Mouse (Mus musculus) brain, embryonic 14.5 days (tissue): ENCODE data around the gene Ctnnbip1.

Experiments
- CTCF ChIP-seq: fragments of 200-500 bp; IDR thresholded peaks from 2 replicates; pipeline ENCODE4 v1.5.1; 2012; ENCODE audit warnings: inconsistent platforms, mild to moderate bottlenecking, moderate library complexity, borderline replicate concordance; ENCODE audit not compliant: insufficient read depth, insufficient read length; ENCODE audit errors: extremely low read depth
- POLR2A ChIP-seq: fragments of 200-500 bp; IDR thresholded peaks from 2 replicates; pipeline ENCODE4 v1.6.1; 2012; ENCODE audit warnings: mild to moderate bottlenecking, inconsistent platforms, borderline replicate concordance; ENCODE audit not compliant: poor library complexity, insufficient read depth, insufficient read length, severe bottlenecking; ENCODE audit errors: extremely low read depth

DNA sequence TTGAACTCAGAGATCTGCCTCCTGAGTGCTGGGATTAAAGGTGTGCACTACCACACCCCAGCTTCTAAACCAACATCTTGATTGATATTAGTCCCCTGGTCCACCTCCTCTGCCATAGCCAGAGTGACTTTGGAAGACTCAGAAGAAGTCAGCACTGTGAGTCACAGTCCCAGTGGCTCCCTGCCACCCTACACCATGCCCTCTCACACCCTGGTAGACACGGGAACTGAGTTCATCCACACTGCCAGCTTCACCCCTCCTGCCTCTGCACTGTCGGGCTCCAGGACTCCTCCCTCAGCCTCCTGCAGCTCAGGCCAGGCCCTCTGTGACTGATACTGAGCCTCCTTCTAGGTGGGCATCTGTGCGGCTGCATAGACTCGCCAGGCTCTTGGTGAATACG is 32.8 kb downstream of the Ctnnbip1 start:
- TF ChIP-seq POLR2A (no peak), CTCF (no peak)
